Mouse (Mus musculus): Measurements from ENCODE around the gene Tet2.

DNA sequence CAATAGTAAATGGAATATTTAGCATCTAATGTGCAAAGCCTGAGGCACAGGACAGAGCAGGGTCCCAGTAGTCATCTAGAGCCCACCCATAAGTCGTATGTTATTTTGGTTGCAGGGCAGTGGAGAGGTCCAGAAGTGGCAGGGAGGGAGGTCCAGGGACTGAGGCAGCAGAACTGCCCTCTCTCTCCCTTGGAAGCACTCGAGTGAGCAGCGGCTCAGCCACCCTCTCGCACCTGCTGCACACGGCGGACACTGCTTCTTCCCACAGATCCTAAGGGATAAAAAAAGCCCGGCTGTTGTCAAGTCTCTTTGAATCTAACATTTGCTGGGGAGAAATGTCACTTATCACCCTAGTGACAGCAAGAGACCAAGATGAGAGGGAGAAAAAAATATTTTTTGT, 22.6 kb downstream of the Tet2 start:
- no peak for TF ChIP-seq POLR2A (IDR thresholded peaks at IDR 0.05; ENCODE audit: insufficient read depth, low read depth, low read length)
- TF ChIP-seq CTCF (IDR thresholded peaks at IDR 0.05): no peak

Measured in heart, adult 2 months (tissue).